Mouse (Mus musculus) MEL (cell line): ENCODE results near the gene Tmem8. TPM values are rescaled to one million over a fixed set of nuclear protein-coding genes. Genes with fewer than 3 reads are reported as not detected.

ENCODE experiments used
- DNase-seq: peaks from one replicate; pipeline ENCODE4 v3.0.0; 2011; ENCODE audit warnings: low read depth, low spot score
- H3K27ac ChIP-seq: 2 replicates; pipeline ENCODE4 v1.5.1; 2012; ENCODE audit warnings: low read depth, mild to moderate bottlenecking, control low read depth, low read length, moderate library complexity; ENCODE audit not compliant: control insufficient read depth
- H3K27me3 ChIP-seq, 2 experiments: fragments of 150-350 bp in 1 of 2; sonication (generic) in 1 of 2; 2 replicates each; pipeline ENCODE4 v1.6.1; 2012; ENCODE audit warnings: low read length in 2 of 2, mild to moderate bottlenecking in 2 of 2, improper control_type of control experiment in 1 of 2, moderate library complexity in 1 of 2; ENCODE audit not compliant: insufficient read depth in 2 of 2, control insufficient read depth in 1 of 2
- H3K36me3 ChIP-seq, 2 experiments: 2 replicates each; pipeline ENCODE4 v1.6.1; 2012 to 2014; ENCODE audit warnings: low read length in 2 of 2, improper control_type of control experiment in 1 of 2, inconsistent platforms in 1 of 2, mild to moderate bottlenecking in 1 of 2; ENCODE audit not compliant: insufficient read depth in 2 of 2, control insufficient read depth in 1 of 2
- H3K4me1 ChIP-seq, 2 experiments: fragments of 150-350 bp in 1 of 2; sonication (generic) in 1 of 2; 2 replicates each; pipeline ENCODE4 v1.6.1; 2012; ENCODE audit warnings: low read length in 2 of 2, improper control_type of control experiment in 1 of 2, mild to moderate bottlenecking in 1 of 2; ENCODE audit not compliant: insufficient read depth in 2 of 2, control insufficient read depth in 1 of 2
- H3K4me3 ChIP-seq, 2 experiments: fragments of 150-350 bp in 1 of 2; sonication (generic) in 1 of 2; 2 replicates each; pipeline ENCODE4 v1.5.1; 2012; ENCODE audit warnings: low read depth in 2 of 2, low read length in 2 of 2, mild to moderate bottlenecking in 2 of 2, moderate library complexity in 2 of 2, control low read depth in 1 of 2, improper control_type of control experiment in 1 of 2; ENCODE audit not compliant: control insufficient read depth in 1 of 2, insufficient read depth in 1 of 2
- H3K79me2 ChIP-seq: 2 replicates; pipeline ENCODE4 v1.6.1; 2012; ENCODE audit warnings: mild to moderate bottlenecking, low read length, moderate library complexity; ENCODE audit not compliant: control insufficient read depth, poor library complexity, insufficient read depth
- H3K9ac ChIP-seq: 2 replicates; pipeline ENCODE4 v1.6.1; 2012; ENCODE audit warnings: low read depth, mild to moderate bottlenecking, control low read depth, low read length, moderate library complexity; ENCODE audit not compliant: control insufficient read depth, poor library complexity, severe bottlenecking
- H3K9me3 ChIP-seq: fragments of 150-350 bp; sonication (generic); replicated peaks from 2 replicates; pipeline ENCODE4 v1.6.1; 2012; ENCODE audit warnings: mild to moderate bottlenecking, low read length, improper control_type of control experiment, moderate library complexity; ENCODE audit not compliant: insufficient read depth
- CHD1 ChIP-seq: IDR thresholded peaks from 2 replicates; pipeline ENCODE4 v1.6.1; 2012; ENCODE audit warnings: low read depth, mild to moderate bottlenecking, inconsistent platforms, low read length, improper control_type of control experiment
- E2F4 ChIP-seq: IDR thresholded peaks from 2 replicates; pipeline ENCODE4 v1.6.1; 2011; ENCODE audit warnings: low read depth, low read length, improper control_type of control experiment, borderline replicate concordance
- ELF1 ChIP-seq: IDR thresholded peaks from 2 replicates; pipeline ENCODE4 v1.6.1; 2014; ENCODE audit warnings: low read depth, mild to moderate bottlenecking, inconsistent platforms, low read length, improper control_type of control experiment, moderate library complexity
- EP300 ChIP-seq, 2 experiments: IDR thresholded peaks; 2 replicates each; pipeline ENCODE4 v1.6.1; 2011; ENCODE audit warnings: improper control_type of control experiment in 2 of 2, low read length in 2 of 2, low read depth in 1 of 2, mild to moderate bottlenecking in 1 of 2
- ETS1 ChIP-seq: IDR thresholded peaks from 2 replicates; pipeline ENCODE4 v1.6.1; 2012; ENCODE audit warnings: low read depth, mild to moderate bottlenecking, inconsistent platforms, low read length, improper control_type of control experiment, moderate library complexity
- GATA1 ChIP-seq: IDR thresholded peaks from 2 replicates; pipeline ENCODE4 v1.6.1; 2011; ENCODE audit warnings: low read depth, low read length, improper control_type of control experiment
- KAT2A ChIP-seq: conservative IDR thresholded peaks from 2 replicates; pipeline ENCODE4 v1.6.1; 2012; ENCODE audit warnings: low read depth, low read length, improper control_type of control experiment, inconsistent platforms
- MAX ChIP-seq: IDR thresholded peaks from 2 replicates; pipeline ENCODE4 v1.6.1; 2011; ENCODE audit warnings: low read length, improper control_type of control experiment
- MXI1 ChIP-seq: IDR thresholded peaks from 2 replicates; pipeline ENCODE4 v1.6.1; 2011; ENCODE audit warnings: mild to moderate bottlenecking, low read depth, low read length, improper control_type of control experiment
- MYC ChIP-seq: IDR thresholded peaks from 2 replicates; pipeline ENCODE4 v1.6.1; 2011; ENCODE audit warnings: low read depth, mild to moderate bottlenecking, low read length, improper control_type of control experiment, moderate library complexity
- NELFE ChIP-seq: IDR thresholded peaks from 2 replicates; pipeline ENCODE4 v1.6.1; 2011; ENCODE audit warnings: low read depth, low read length, improper control_type of control experiment
- NRF1 ChIP-seq: IDR thresholded peaks from 2 replicates; pipeline ENCODE4 v1.6.1; 2014; ENCODE audit warnings: low read depth, mild to moderate bottlenecking, inconsistent platforms, low read length, improper control_type of control experiment, moderate library complexity; ENCODE audit not compliant: poor library complexity, insufficient read depth, severe bottlenecking
- POLR2A ChIP-seq, 2 experiments: IDR thresholded peaks; 2 replicates each; pipeline ENCODE4 v1.6.1; 2011 to 2012; ENCODE audit warnings: low read length in 2 of 2, mild to moderate bottlenecking in 2 of 2, control low read depth in 1 of 2, improper control_type of control experiment in 1 of 2, low read depth in 1 of 2, moderate library complexity in 1 of 2; ENCODE audit not compliant: control insufficient read depth in 1 of 2, insufficient read depth in 1 of 2, poor library complexity in 1 of 2
- POLR2AphosphoS5 ChIP-seq: IDR thresholded peaks from 2 replicates; pipeline ENCODE4 v1.6.1; 2012; ENCODE audit warnings: low read depth, borderline replicate concordance, mild to moderate bottlenecking, inconsistent platforms, low read length, moderate library complexity, mixed read lengths
- TAL1 ChIP-seq: IDR thresholded peaks from 2 replicates; pipeline ENCODE4 v1.6.1; 2012; ENCODE audit warnings: mild to moderate bottlenecking, inconsistent platforms, low read length, moderate library complexity, mixed read lengths
- TBP ChIP-seq: IDR thresholded peaks from 2 replicates; pipeline ENCODE4 v1.8.0; 2011; ENCODE audit warnings: low read depth, low read length, improper control_type of control experiment
- UBTF ChIP-seq: IDR thresholded peaks from 2 replicates; pipeline ENCODE4 v1.6.1; 2012; ENCODE audit warnings: low read depth, mild to moderate bottlenecking, inconsistent platforms, low read length, improper control_type of control experiment, moderate library complexity, borderline replicate concordance; ENCODE audit not compliant: insufficient read depth
- USF1 ChIP-seq: IDR thresholded peaks from 2 replicates; pipeline ENCODE4 v1.6.1; 2014; ENCODE audit warnings: low read depth, mild to moderate bottlenecking, inconsistent platforms, low read length, improper control_type of control experiment, moderate library complexity
- USF2 ChIP-seq, 2 experiments: IDR thresholded peaks; 2 replicates each; pipeline ENCODE4 v1.6.1; 2011 to 2012; ENCODE audit warnings: improper control_type of control experiment in 2 of 2, low read length in 2 of 2, borderline replicate concordance in 1 of 2, inconsistent platforms in 1 of 2, low read depth in 1 of 2, mild to moderate bottlenecking in 1 of 2; ENCODE audit not compliant: insufficient read depth in 1 of 2
- ZKSCAN1 ChIP-seq: IDR thresholded peaks from 2 replicates; pipeline ENCODE4 v1.6.1; 2012; ENCODE audit warnings: low read depth, mild to moderate bottlenecking, inconsistent platforms, low read length, improper control_type of control experiment, moderate library complexity
- ZMIZ1 ChIP-seq: IDR thresholded peaks from 2 replicates; pipeline ENCODE4 v1.6.1; 2012; ENCODE audit warnings: low read depth, mild to moderate bottlenecking, inconsistent platforms, low read length, improper control_type of control experiment, moderate library complexity
- ZNF384 ChIP-seq: IDR thresholded peaks from 2 replicates; pipeline ENCODE4 v1.6.1; 2012; ENCODE audit warnings: low read depth, mild to moderate bottlenecking, inconsistent platforms, low read length, improper control_type of control experiment
- polyA plus RNA-seq, 2 experiments: library from polyadenylated mRNA; stranded (reverse) in 1 of 2; unstranded in 1 of 2; fragments of >175 nt in 1 of 2; fragments of >200 nt in 1 of 2; gene quantifications; 2 replicates each; pipeline versions ENCODE4 v1.2.1 to v1.2.4; 2012; ENCODE audit warnings: low replicate concordance in 2 of 2, low read depth in 1 of 2; ENCODE audit not compliant: insufficient read length in 2 of 2, insufficient read depth in 1 of 2, missing spikeins in 1 of 2
- total RNA-seq: library from RNA; depleted of rRNA; stranded (reverse); fragments of 300-350 nt; gene quantifications from 2 replicates; pipeline ENCODE4 v1.2.3, GENCODE M21; 2012

Tmem8 gene
- total and polyA plus RNA-seq, 3 experiments: 4.7 to 16.7 TPM; not detected in 1

DNA sequence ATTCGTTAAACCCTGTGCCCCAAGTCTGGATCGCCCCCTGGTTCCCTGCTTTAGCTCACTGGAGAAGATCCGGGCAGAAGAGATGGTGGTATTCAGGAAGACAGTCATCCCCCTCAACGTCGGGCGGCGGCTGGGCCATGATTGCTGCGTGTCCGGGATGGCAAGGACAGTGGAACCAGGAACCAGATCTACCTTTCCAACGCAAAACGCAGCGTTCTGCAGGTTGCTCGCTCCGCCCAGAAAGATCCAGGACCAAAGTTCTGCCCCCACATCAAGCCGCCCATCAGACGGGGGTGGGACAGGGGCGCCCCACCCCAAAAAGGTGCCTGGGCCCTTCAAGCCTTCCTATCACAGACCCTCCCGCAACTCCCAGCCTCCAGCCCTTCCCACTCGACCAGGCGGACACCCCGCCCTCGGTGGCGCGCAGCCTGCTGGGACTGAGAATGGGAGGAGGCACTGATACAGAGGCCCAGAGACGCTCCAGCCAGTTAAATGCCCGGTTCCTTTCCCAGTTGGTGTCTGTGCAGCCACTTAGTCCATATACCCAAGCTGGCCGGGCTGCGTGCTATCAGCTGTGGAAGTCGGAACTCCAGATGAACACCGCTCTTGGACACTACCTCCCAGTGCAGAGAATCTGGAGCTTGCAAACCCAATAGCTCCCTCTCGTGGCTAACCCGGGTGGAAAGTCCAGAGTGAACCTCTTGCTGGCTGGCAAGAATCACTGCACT is 23.0 kb upstream of the Tmem8 start, which contains the start of gene Decr2 (continued):
- TF ChIP-seq TAL1 (no peak), MYC (peak; percentile 45; the same call in 1 of the 2 replicates), POLR2A (IDR thresholded peaks at IDR 0.05; ENCODE audit: control insufficient read depth in 1 of 2, insufficient read depth in 1 of 2, low read depth in 1 of 2, low read length in 2 of 2, poor library complexity in 1 of 2) (peak in 1 of 2 experiments; percentile 58; a peak in 2 of 4 replicates), USF1 (no peak), E2F4 (no peak), UBTF (no peak), EP300 (IDR thresholded peaks at IDR 0.05; ENCODE audit: low read depth in 1 of 2, low read length in 2 of 2) (no peak), CHD1 (no peak), POLR2AphosphoS5 (no peak), NRF1 (no peak)

DNA sequence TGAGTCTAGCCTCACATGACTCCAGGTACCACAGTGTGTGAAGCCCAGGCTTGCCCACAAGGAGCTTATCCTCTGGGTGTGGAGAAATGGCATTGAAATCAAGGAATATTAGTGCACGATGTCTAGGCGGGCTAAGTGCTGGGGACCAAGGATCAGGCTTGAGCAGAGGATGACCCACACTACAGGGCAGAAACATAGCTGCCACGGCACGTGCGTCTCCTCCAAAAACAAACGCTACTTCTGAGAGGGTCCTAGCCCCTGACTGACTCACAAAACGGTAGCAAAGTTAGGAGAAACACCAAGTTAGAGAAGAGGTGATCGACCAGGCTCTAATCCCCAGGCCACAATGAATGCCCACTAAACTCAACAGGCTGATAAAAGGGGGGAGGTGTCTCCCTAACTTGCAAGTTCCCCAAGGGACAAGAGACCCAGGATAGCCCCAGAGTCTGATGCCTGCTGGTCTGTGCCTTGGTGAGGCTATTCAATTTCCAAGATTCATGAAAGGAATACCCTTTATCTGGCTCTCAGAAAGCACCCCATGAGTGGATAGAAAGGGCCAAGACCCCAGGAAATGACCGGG is 18.5 kb upstream of the Tmem8 start:
- Histone ChIP-seq H3K9ac (peak overlapping the region; percentile 89), H3K27ac (peak overlapping the region; percentile 71), H3K36me3 (peaks cover 0 to 7% of the 10 kb centered on the region in 2 experiments; a peak in 2 of 4 replicates), H3K27me3 (no peaks in the 10 kb centered on the region), H3K4me1 (peaks cover 0 to 7% of the 10 kb centered on the region in 2 experiments; a peak in 2 of 4 replicates), H3K79me2 (peaks cover 5% of the 10 kb centered on the region; the same call in 1 of the 2 replicates), H3K4me3 (peak overlapping the region; percentile 83 to 88), H3K9me3 (no peaks in the 10 kb centered on the region)
- TF ChIP-seq ZNF384 (no peak), MAX (no peak), ELF1 (no peak)
- peak; percentile 56 for DNase-seq

GRCm38 (mm10) chr17:26095121-26095740 is 17.9 kb upstream of the Tmem8 start, which contains the start of gene Nme4:
Gene Nme4 (minus strand): TSS chr17:26095602.
- peaks cover 5% of the 10 kb centered on the region; the same call in 1 of the 2 replicates for H3K79me2 ChIP-seq
- peak within 1 kb of the TSS; percentile 89 for H3K9ac ChIP-seq
- peak; percentile 92 for DNase-seq
- peaks cover 0 to 7% of the 10 kb centered on the region in 2 experiments; a peak in 2 of 4 replicates for H3K36me3 ChIP-seq
- H3K9me3 ChIP-seq: no peaks in the 10 kb centered on the region
- H3K27ac ChIP-seq: peak within 1 kb of the TSS; percentile 71
- H3K27me3 ChIP-seq: no peaks in the 10 kb centered on the region
- H3K4me3 ChIP-seq: peak within 1 kb of the TSS; percentile 83 to 88
- peaks cover 0 to 7% of the 10 kb centered on the region in 2 experiments; a peak in 2 of 4 replicates for H3K4me1 ChIP-seq
- peak; percentile 91 for TF ChIP-seq MXI1
- TF ChIP-seq ETS1: peak; percentile 57
- peak; percentile 13; the same call in 1 of the 2 replicates for TF ChIP-seq USF1
- no peak for TF ChIP-seq POLR2AphosphoS5
- TF ChIP-seq E2F4: no peak
- TF ChIP-seq ZKSCAN1: no peak
- peak; percentile 44 to 61 for TF ChIP-seq EP300 (IDR thresholded peaks at IDR 0.05; ENCODE audit: low read depth in 1 of 2, low read length in 2 of 2)
- TF ChIP-seq KAT2A: peak; percentile 20; the same call in 1 of the 2 replicates
- peak; percentile 69; the same call in 1 of the 2 replicates for TF ChIP-seq TBP
- TF ChIP-seq NELFE: peak; percentile 84
- peak; percentile 50; the same call in 1 of the 2 replicates for TF ChIP-seq GATA1
- TF ChIP-seq ZMIZ1: peak; percentile 83; the same call in 1 of the 2 replicates
- no peak for TF ChIP-seq TAL1
- no peak for TF ChIP-seq ELF1
- 0 out of 2 replicates have a peak, but pooled peaks have one; percentile 84 for TF ChIP-seq CHD1
- peak; percentile 44 for TF ChIP-seq NRF1
- TF ChIP-seq USF2 (IDR thresholded peaks at IDR 0.05; ENCODE audit: borderline replicate concordance in 1 of 2, insufficient read depth in 1 of 2, low read depth in 1 of 2, low read length in 2 of 2): no peak
